Mouse (Mus musculus) spleen, postnatal 4 days (tissue): ENCODE measurements around the gene Adgrg1.

ENCODE experiments used
- DNase-seq, 2 experiments: peaks; one replicate each; pipeline ENCODE4 v3.0.0; 2022; ENCODE audit warnings: low spot score in 2 of 2

Gene Adgrg1

GRCm38 (mm10) chr8:94976651-94977417, 2.3 kb downstream of the Adgrg1 start:
- DNase-seq: no peak

GRCm38 (mm10) chr8:94978131-94978530, 3.6 kb downstream of the Adgrg1 start:
- DNase-seq: no peak

- no peak for DNase-seq
These were observed 4.2 kb downstream of the Adgrg1 start for GRCm38 (mm10) chr8:94978593-94979319.

GRCm38 (mm10) chr8:94980176-94980575, 5.6 kb downstream of the Adgrg1 start:
- DNase-seq: no peak

- DNase-seq: no peak
These were observed 6.4 kb downstream of the Adgrg1 start for GRCm38 (mm10) chr8:94980976-94981375.

GRCm38 (mm10) chr8:94981848-94982247, 7.3 kb downstream of the Adgrg1 start:
- DNase-seq: no peak

GRCm38 (mm10) chr8:94983146-94983545, 8.6 kb downstream of the Adgrg1 start:
- no peak for DNase-seq

GRCm38 (mm10) chr8:94983881-94984516, 9.4 kb downstream of the Adgrg1 start:
- peak; percentile 73 to 80 for DNase-seq

GRCm38 (mm10) chr8:94985023-94985422, 10.5 kb downstream of the Adgrg1 start:
- peak; percentile 80 to 87 for DNase-seq

GRCm38 (mm10) chr8:94986676-94987075, 12.1 kb downstream of the Adgrg1 start:
- DNase-seq: peak; percentile 73 to 83

- DNase-seq: peak in 1 of 2 experiments; percentile 34
These were observed 13.0 kb downstream of the Adgrg1 start for GRCm38 (mm10) chr8:94987553-94987952.

GRCm38 (mm10) chr8:94988619-94989018, 14.1 kb downstream of the Adgrg1 start:
- no peak for DNase-seq

- no peak for DNase-seq
These were observed 15.2 kb downstream of the Adgrg1 start for GRCm38 (mm10) chr8:94989711-94990110.

GRCm38 (mm10) chr8:94990598-94991453, 16.3 kb downstream of the Adgrg1 start:
- no peak for DNase-seq

- DNase-seq: no peak
These were observed 17.0 kb downstream of the Adgrg1 start for GRCm38 (mm10) chr8:94991454-94991994.

GRCm38 (mm10) chr8:94992010-94992409, 17.5 kb downstream of the Adgrg1 start:
- no peak for DNase-seq

GRCm38 (mm10) chr8:94992534-94992933, 18.0 kb downstream of the Adgrg1 start:
- DNase-seq: no peak

GRCm38 (mm10) chr8:94992996-94993724, 18.6 kb downstream of the Adgrg1 start:
- no peak for DNase-seq

- no peak for DNase-seq
These were observed 19.5 kb downstream of the Adgrg1 start for GRCm38 (mm10) chr8:94994006-94994405.

- DNase-seq: no peak
These were observed 20.0 kb downstream of the Adgrg1 start for GRCm38 (mm10) chr8:94994510-94994909.
